Mouse (Mus musculus): ENCODE data around the gene Hdac11.
A peak's percentile ranks its signal among the peaks of the same experiment; 100 is the strongest.

Hdac11 gene

GRCm38 (mm10) chr6:91137343-91137956 is 19.0 kb upstream of the Hdac11 start:
- DNase-seq (ENCODE audit: low spot score): no peak

GRCm38 (mm10) chr6:91139846-91140245 is 16.6 kb upstream of the Hdac11 start:
- no peak for DNase-seq (ENCODE audit: low spot score)

GRCm38 (mm10) chr6:91145056-91145455 is 11.4 kb upstream of the Hdac11 start:
- no peak for DNase-seq (ENCODE audit: low spot score)

GRCm38 (mm10) chr6:91145572-91145971 is 10.9 kb upstream of the Hdac11 start:
- no peak for DNase-seq (ENCODE audit: low spot score)

- DNase-seq (ENCODE audit: low spot score): no peak
Observed at GRCm38 (mm10) chr6:91146443-91147151, 9.9 kb upstream of the Hdac11 start.

GRCm38 (mm10) chr6:91147152-91147770 is 9.2 kb upstream of the Hdac11 start:
- no peak for DNase-seq (ENCODE audit: low spot score)

- DNase-seq (ENCODE audit: low spot score): no peak
Observed at GRCm38 (mm10) chr6:91152892-91153548, 3.4 kb upstream of the Hdac11 start.

- DNase-seq (ENCODE audit: low spot score): no peak
Observed at GRCm38 (mm10) chr6:91153549-91154064, 2.9 kb upstream of the Hdac11 start.

GRCm38 (mm10) chr6:91154685-91155084 is 1.8 kb upstream of the Hdac11 start:
- no peak for DNase-seq (ENCODE audit: low spot score)

- no peak for DNase-seq (ENCODE audit: low spot score)
Observed at GRCm38 (mm10) chr6:91155286-91155685, 1.2 kb upstream of the Hdac11 start.

- no peak for DNase-seq (ENCODE audit: low spot score)
Observed at GRCm38 (mm10) chr6:91156062-91156461, 403 bp upstream of the Hdac11 start.

GRCm38 (mm10) chr6:91157237-91157570 is 739 bp downstream of the Hdac11 start:
- no peak for DNase-seq (ENCODE audit: low spot score)

GRCm38 (mm10) chr6:91159047-91159446 is 2.6 kb downstream of the Hdac11 start:
- no peak for DNase-seq (ENCODE audit: low spot score)

- DNase-seq (ENCODE audit: low spot score): no peak
Observed at GRCm38 (mm10) chr6:91160399-91160798, 3.9 kb downstream of the Hdac11 start.

- DNase-seq (ENCODE audit: low spot score): no peak
Observed at GRCm38 (mm10) chr6:91160976-91161375, 4.5 kb downstream of the Hdac11 start.

- no peak for DNase-seq (ENCODE audit: low spot score)
Observed at GRCm38 (mm10) chr6:91161506-91162235, 5.2 kb downstream of the Hdac11 start.

- no peak for DNase-seq (ENCODE audit: low spot score)
Observed at GRCm38 (mm10) chr6:91162314-91162713, 5.8 kb downstream of the Hdac11 start.

GRCm38 (mm10) chr6:91163195-91163911 is 6.9 kb downstream of the Hdac11 start:
- no peak for DNase-seq (ENCODE audit: low spot score)

GRCm38 (mm10) chr6:91164584-91164983 is 8.1 kb downstream of the Hdac11 start:
- no peak for DNase-seq (ENCODE audit: low spot score)

- DNase-seq (ENCODE audit: low spot score): peak; percentile 90
Observed at GRCm38 (mm10) chr6:91165210-91165609, 8.7 kb downstream of the Hdac11 start.

- no peak for DNase-seq (ENCODE audit: low spot score)
Observed at GRCm38 (mm10) chr6:91167828-91168227, 11.4 kb downstream of the Hdac11 start.
